Mouse (Mus musculus): ENCODE data around the gene Rex1bd.
A peak's percentile ranks its signal among the peaks of the same experiment; 100 is the strongest.

Rex1bd gene

GRCm38 (mm10) chr8:70477269-70477982 lies 29.1 kb downstream of the Rex1bd start:
- DNase-seq (ENCODE audit: low spot score in 2 of 2) = no peak

DNA sequence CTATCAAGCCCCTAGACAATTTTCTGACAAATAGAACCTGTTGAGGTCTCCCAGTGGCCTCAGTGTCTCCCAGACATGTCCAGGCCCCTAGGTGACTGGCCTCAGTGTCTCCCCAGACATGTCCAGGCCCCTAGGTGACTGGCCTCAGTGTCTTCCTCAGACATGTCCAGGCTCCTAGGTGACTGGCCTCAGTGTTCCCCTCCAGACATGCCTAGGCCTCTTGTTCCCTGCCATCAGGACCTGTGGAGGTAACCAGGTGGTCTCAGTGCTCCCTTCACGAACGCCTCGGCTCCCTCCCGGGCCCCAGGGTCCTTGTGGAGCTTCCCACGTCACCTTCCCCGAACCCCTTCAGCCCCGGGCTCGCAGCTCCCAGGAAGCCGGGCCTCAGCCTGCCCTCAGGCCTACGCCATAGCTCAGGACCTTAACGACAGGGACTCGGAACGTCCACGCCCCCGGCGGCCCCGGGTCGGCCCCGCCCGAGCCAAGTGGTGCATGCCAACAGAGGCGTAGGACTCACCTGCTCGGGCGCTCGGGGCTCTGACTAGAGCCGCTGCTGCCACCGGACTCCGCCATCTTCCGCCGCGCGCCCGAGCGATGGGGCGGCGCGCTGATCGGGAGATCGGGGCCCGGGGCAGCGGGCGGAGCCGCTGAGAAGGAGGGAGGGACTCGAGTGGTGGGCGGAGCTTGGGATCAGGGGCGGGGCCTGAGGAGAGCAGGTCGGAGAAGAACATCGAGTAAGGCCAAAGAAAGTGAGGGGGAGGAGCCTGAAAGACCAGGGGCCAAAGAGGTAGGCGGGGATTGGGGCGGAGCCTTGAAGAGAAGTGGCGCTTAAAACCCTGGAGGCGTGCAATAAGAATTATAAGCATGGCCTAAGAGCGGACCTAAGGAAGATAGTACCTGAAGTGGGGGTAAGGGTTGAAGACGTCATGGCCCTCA lies 30.0 kb downstream of the Rex1bd start, which contains the start of gene Klhl26:
TSS of gene Klhl26 (minus strand) at position 636 of the 936 bp plus-strand sequence.
- DNase-seq (ENCODE audit: low spot score in 2 of 2) = peak; percentile 93 to 99

- no peak for DNase-seq (ENCODE audit: low spot score in 2 of 2)
These were observed 34.7 kb downstream of the Rex1bd start for GRCm38 (mm10) chr8:70471856-70472255.

- DNase-seq (ENCODE audit: low spot score in 2 of 2) = no peak
These were observed 36.6 kb downstream of the Rex1bd start for GRCm38 (mm10) chr8:70469938-70470337.

DNA sequence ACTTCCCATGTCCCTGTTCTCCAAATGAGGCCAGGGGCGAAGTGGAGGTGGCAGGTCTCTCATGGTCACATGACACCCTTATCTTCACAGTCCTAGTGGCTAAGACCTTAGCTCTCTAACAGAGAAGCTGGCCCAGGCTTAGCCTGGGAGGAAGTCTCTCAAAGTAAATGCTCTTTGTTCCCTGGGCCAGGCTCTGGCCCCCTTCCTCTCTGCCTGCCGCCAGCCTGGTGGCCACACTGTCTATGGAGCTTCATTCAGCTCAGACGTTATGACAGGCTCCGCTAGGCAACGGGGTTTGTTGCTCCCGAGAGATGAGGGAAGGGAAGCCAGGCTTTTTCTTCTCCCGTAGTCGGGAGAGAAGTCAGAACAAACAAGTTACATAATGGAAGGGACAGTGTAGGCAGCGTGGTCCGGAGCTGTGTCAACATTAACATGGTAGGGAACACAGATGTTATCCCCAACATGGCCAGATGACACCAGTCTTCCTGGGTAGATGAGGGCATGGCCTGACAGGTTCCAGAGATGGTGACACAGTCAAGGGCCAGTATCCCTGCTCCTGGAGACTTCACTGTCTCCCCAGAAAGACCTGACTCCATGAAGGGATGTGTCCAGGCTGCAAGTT lies 37.1 kb downstream of the Rex1bd start:
- DNase-seq (ENCODE audit: low spot score in 2 of 2) = no peak

DNA sequence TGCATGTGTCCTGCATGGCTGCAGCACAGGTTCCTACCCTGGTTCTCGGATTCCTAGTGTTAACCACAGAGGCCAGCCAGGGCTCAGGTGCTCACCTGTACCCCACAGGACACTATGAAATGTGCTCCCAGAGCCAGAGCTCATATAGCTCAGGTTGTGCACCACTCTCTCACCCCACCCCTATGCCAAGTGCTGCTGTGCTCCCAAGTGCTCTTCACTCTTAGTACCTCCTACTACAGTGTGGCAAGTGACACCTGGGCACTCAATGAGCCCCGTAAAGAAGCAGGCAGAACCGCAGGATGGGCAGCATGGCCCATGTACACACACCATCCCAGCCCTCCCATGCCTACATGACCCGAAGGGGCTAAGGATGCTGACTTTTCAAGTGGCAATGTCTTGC lies 37.8 kb downstream of the Rex1bd start:
- no peak for DNase-seq (ENCODE audit: low spot score in 2 of 2)

GRCm38 (mm10) chr8:70467907-70468306 lies 38.6 kb downstream of the Rex1bd start:
- no peak for DNase-seq (ENCODE audit: low spot score in 2 of 2)

- DNase-seq (ENCODE audit: low spot score in 2 of 2) = no peak
These were observed 39.3 kb downstream of the Rex1bd start for GRCm38 (mm10) chr8:70467229-70467725.

GRCm38 (mm10) chr8:70466771-70467170 lies 39.8 kb downstream of the Rex1bd start:
- no peak for DNase-seq (ENCODE audit: low spot score in 2 of 2)

DNA sequence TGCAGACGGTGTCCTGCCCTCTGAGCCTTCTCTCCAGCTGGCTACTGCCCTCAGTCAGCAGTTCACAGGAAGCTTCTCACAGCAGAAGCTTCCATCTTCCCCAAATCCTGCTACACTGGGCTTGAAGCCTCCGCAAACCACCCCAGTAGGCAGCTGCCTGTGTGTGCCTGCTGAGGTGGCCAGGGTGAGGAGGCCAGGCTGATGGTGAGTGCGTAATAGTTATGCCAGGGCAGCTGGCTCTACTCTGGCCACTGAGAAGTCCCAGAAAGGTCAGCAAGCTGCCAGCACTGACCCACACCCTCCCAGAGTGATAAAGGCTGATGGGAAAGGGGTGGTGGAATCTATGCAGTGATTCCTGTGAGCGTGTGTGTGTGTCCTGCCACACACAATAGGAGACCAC lies 40.2 kb downstream of the Rex1bd start:
- no peak for DNase-seq (ENCODE audit: low spot score in 2 of 2)

DNA sequence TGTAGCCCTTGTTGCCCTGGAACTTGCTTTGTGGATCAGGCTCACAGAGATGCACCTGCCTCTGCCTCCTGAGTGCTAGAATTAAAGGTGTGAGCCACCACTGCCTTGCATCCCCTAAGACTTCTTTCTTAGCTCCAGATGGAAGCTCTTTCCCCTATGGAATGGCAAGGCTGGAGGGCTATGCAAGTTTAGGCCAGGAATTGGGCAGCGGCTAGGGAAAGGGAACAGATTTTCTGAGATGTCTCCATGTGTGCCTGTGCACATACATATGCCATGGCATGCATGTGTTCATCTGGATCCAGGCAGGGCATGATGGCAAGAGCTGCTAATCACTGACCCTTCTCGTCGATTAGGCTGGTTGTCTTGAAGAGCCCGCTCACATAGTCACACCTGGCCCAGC lies 40.9 kb downstream of the Rex1bd start:
- no peak for DNase-seq (ENCODE audit: low spot score in 2 of 2)

DNA sequence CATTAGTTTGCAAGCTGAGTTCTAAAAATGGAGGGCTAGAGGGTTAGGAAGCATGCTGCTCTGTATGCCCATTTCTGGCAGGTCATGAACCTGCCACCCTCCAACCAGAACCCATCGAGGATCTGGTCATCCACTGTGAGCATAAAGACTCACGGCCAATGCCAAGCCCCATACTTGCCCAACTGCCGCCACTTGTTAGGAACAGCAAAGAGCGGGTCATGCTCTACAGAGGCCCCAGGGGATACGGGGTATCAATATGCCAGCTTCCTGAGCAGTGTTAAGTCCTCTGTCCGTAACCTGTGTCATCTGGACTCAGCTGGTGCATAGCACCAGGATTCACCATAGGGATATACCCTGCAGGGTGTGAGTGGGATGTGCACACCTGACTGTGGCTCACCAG lies 42.4 kb downstream of the Rex1bd start:
- no peak for DNase-seq (ENCODE audit: low spot score in 2 of 2)

DNA sequence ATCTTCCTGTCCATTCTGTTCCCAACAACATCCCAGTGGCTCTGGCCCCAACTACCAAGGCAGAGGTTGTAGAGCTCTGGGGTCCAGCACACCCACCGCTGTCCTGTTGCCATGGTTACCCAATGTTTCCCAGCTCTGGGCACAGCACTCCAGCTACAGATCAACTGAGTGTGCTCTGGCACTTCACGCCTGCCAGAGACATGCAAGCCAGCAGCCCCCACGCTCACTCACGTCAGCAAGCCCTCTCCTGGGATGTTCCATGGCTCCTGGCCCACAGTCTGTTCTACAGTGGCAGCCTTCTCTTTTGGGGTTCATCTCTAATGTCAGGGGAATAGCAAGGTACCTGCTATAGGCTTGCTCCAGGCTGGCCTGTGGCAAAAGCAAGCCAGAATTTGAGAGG lies 43.2 kb downstream of the Rex1bd start:
- DNase-seq (ENCODE audit: low spot score in 2 of 2) = no peak

GRCm38 (mm10) chr8:70462516-70462813 lies 44.1 kb downstream of the Rex1bd start:
- DNase-seq (ENCODE audit: low spot score in 2 of 2) = no peak

GRCm38 (mm10) chr8:70461765-70462515 lies 44.6 kb downstream of the Rex1bd start:
- DNase-seq (ENCODE audit: low spot score in 2 of 2) = no peak

DNA sequence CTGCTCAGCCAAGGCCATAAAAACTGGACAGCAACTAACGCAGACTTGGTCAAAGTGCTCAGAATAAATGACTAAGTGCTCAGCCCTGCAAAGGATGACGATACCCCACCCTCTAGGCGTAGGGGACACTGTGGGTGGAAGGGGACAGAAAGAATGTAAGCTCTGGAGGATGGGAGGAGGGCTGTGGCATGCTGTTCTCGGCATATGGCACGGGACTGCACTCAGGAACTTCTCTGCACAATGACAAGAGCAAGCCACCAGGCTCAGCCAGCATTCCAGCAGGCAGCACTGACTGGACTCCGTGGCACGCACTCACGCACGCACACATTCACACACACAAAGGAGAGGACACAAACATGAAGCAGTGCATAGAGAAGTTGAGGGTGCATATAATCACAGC lies 45.9 kb downstream of the Rex1bd start:
- DNase-seq (ENCODE audit: low spot score in 2 of 2) = no peak

GRCm38 (mm10) chr8:70460199-70460598 lies 46.4 kb downstream of the Rex1bd start:
- DNase-seq (ENCODE audit: low spot score in 2 of 2) = no peak

GRCm38 (mm10) chr8:70459636-70460035 lies 46.9 kb downstream of the Rex1bd start:
- DNase-seq (ENCODE audit: low spot score in 2 of 2) = no peak

DNA sequence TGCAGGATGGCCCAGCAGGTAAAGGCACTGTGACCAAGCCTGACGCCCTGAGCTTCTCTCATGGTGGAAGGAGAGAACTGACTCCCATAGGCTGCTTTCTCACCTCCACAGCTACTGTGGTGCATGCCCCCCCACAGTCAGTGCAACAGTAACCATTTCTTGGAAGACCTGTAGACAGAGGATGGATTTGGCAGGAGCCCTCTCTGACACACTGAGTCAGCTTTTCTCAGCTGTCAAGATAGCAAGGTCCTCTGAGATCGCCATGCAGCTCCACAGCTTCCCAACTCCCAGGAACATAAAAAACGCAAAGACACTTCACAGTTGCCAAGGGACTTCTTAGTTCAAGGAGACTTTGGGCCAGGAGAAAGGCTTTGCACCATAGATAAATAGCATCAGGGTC lies 48.1 kb downstream of the Rex1bd start:
- DNase-seq (ENCODE audit: low spot score in 2 of 2) = no peak

GRCm38 (mm10) chr8:70457882-70458281 lies 48.7 kb downstream of the Rex1bd start:
- DNase-seq (ENCODE audit: low spot score in 2 of 2) = no peak

- DNase-seq (ENCODE audit: low spot score in 2 of 2) = no peak
These were observed 49.6 kb downstream of the Rex1bd start for GRCm38 (mm10) chr8:70456996-70457395.
